Mouse (Mus musculus) left cerebral cortex, postnatal 14 days (tissue): ENCODE data around the gene Fam98a. TPM values are rescaled to one million over a fixed set of nuclear protein-coding genes. Genes with fewer than 3 reads are reported as not detected.

Experiments
- total RNA-seq, 2 experiments: library from RNA; stranded (reverse); gene quantifications; 2 replicates each; pipeline ENCODE4 v1.2.3; 2021

Fam98a gene
- total RNA-seq, 2 experiments from 2014 or later: 49.2 to 54.7 TPM

Other genes with a start within 250 kb of the Fam98a start
- 10 to 100 TPM; 13.2 to 13.4 TPM for gene Rasgrp3, start 116.0 kb downstream of the Fam98a start, total RNA-seq